Mouse (Mus musculus) MEL (cell line): ENCODE results near the gene Prpsap1. TPM values are rescaled to one million over a fixed set of nuclear protein-coding genes. Genes with fewer than 3 reads are reported as not detected.
A peak's percentile ranks its signal among the peaks of the same experiment; 100 is the strongest.

Source experiments
- DNase-seq: peaks from one replicate; pipeline ENCODE4 v3.0.0; 2011; ENCODE audit warnings: low read depth, low spot score
- H3K27ac ChIP-seq: 2 replicates; pipeline ENCODE4 v1.5.1; 2012; ENCODE audit warnings: low read depth, mild to moderate bottlenecking, control low read depth, low read length, moderate library complexity; ENCODE audit not compliant: control insufficient read depth
- H3K27me3 ChIP-seq, 2 experiments: fragments of 150-350 bp in 1 of 2; sonication (generic) in 1 of 2; 2 replicates each; pipeline ENCODE4 v1.6.1; 2012; ENCODE audit warnings: low read length in 2 of 2, mild to moderate bottlenecking in 2 of 2, improper control_type of control experiment in 1 of 2, moderate library complexity in 1 of 2; ENCODE audit not compliant: insufficient read depth in 2 of 2, control insufficient read depth in 1 of 2
- H3K36me3 ChIP-seq, 2 experiments: 2 replicates each; pipeline ENCODE4 v1.6.1; 2012 to 2014; ENCODE audit warnings: low read length in 2 of 2, improper control_type of control experiment in 1 of 2, inconsistent platforms in 1 of 2, mild to moderate bottlenecking in 1 of 2; ENCODE audit not compliant: insufficient read depth in 2 of 2, control insufficient read depth in 1 of 2
- H3K4me1 ChIP-seq, 2 experiments: fragments of 150-350 bp in 1 of 2; sonication (generic) in 1 of 2; 2 replicates each; pipeline ENCODE4 v1.6.1; 2012; ENCODE audit warnings: low read length in 2 of 2, improper control_type of control experiment in 1 of 2, mild to moderate bottlenecking in 1 of 2; ENCODE audit not compliant: insufficient read depth in 2 of 2, control insufficient read depth in 1 of 2
- H3K4me3 ChIP-seq, 2 experiments: fragments of 150-350 bp in 1 of 2; sonication (generic) in 1 of 2; 2 replicates each; pipeline ENCODE4 v1.5.1; 2012; ENCODE audit warnings: low read depth in 2 of 2, low read length in 2 of 2, mild to moderate bottlenecking in 2 of 2, moderate library complexity in 2 of 2, control low read depth in 1 of 2, improper control_type of control experiment in 1 of 2; ENCODE audit not compliant: control insufficient read depth in 1 of 2, insufficient read depth in 1 of 2
- H3K79me2 ChIP-seq: 2 replicates; pipeline ENCODE4 v1.6.1; 2012; ENCODE audit warnings: mild to moderate bottlenecking, low read length, moderate library complexity; ENCODE audit not compliant: control insufficient read depth, poor library complexity, insufficient read depth
- H3K9ac ChIP-seq: 2 replicates; pipeline ENCODE4 v1.6.1; 2012; ENCODE audit warnings: low read depth, mild to moderate bottlenecking, control low read depth, low read length, moderate library complexity; ENCODE audit not compliant: control insufficient read depth, poor library complexity, severe bottlenecking
- H3K9me3 ChIP-seq: fragments of 150-350 bp; sonication (generic); replicated peaks from 2 replicates; pipeline ENCODE4 v1.6.1; 2012; ENCODE audit warnings: mild to moderate bottlenecking, low read length, improper control_type of control experiment, moderate library complexity; ENCODE audit not compliant: insufficient read depth
- BHLHE40 ChIP-seq: IDR thresholded peaks from 2 replicates; pipeline ENCODE4 v1.6.1; 2012; ENCODE audit warnings: low read depth, mild to moderate bottlenecking, inconsistent platforms, low read length, improper control_type of control experiment, borderline replicate concordance
- CHD1 ChIP-seq: IDR thresholded peaks from 2 replicates; pipeline ENCODE4 v1.6.1; 2012; ENCODE audit warnings: low read depth, mild to moderate bottlenecking, inconsistent platforms, low read length, improper control_type of control experiment
- CHD2 ChIP-seq: IDR thresholded peaks from 2 replicates; pipeline ENCODE4 v1.6.1; 2011; ENCODE audit warnings: low read length, improper control_type of control experiment
- CTCF ChIP-seq, 3 experiments: IDR thresholded peaks in 2 of 3; conservative IDR thresholded peaks in 1 of 3; 2 replicates each; pipeline ENCODE4 v1.5.1; 2011 to 2012; ENCODE audit warnings: low read length in 3 of 3, low read depth in 2 of 3, mild to moderate bottlenecking in 2 of 3, improper control_type of control experiment in 1 of 3, inconsistent platforms in 1 of 3, mixed read lengths in 1 of 3, moderate library complexity in 1 of 3; ENCODE audit not compliant: control insufficient read depth in 1 of 3, insufficient read depth in 1 of 3, poor library complexity in 1 of 3, severe bottlenecking in 1 of 3
- ELF1 ChIP-seq: IDR thresholded peaks from 2 replicates; pipeline ENCODE4 v1.6.1; 2014; ENCODE audit warnings: low read depth, mild to moderate bottlenecking, inconsistent platforms, low read length, improper control_type of control experiment, moderate library complexity
- HCFC1 ChIP-seq: IDR thresholded peaks from 2 replicates; pipeline ENCODE4 v1.6.1; 2012; ENCODE audit warnings: low read depth, mild to moderate bottlenecking, inconsistent platforms, low read length, improper control_type of control experiment, moderate library complexity
- MAFK ChIP-seq: IDR thresholded peaks from 2 replicates; pipeline ENCODE4 v1.6.1; 2011; ENCODE audit warnings: low read depth, mild to moderate bottlenecking, low read length, improper control_type of control experiment, borderline replicate concordance
- MAX ChIP-seq: IDR thresholded peaks from 2 replicates; pipeline ENCODE4 v1.6.1; 2011; ENCODE audit warnings: low read length, improper control_type of control experiment
- MAZ ChIP-seq: IDR thresholded peaks from 2 replicates; pipeline ENCODE4 v1.6.1; 2012; ENCODE audit warnings: low read depth, mild to moderate bottlenecking, inconsistent platforms, low read length, improper control_type of control experiment
- MEF2A ChIP-seq: IDR thresholded peaks from 2 replicates; pipeline ENCODE4 v1.6.1; 2014; ENCODE audit warnings: low read depth, mild to moderate bottlenecking, inconsistent platforms, low read length, improper control_type of control experiment; ENCODE audit not compliant: poor library complexity, insufficient replicate concordance, severe bottlenecking; ENCODE audit errors: extremely low read depth
- MXI1 ChIP-seq: IDR thresholded peaks from 2 replicates; pipeline ENCODE4 v1.6.1; 2011; ENCODE audit warnings: mild to moderate bottlenecking, low read depth, low read length, improper control_type of control experiment
- MYB ChIP-seq: IDR thresholded peaks from 2 replicates; pipeline ENCODE4 v1.6.1; 2011; ENCODE audit warnings: mild to moderate bottlenecking, low read depth, low read length, improper control_type of control experiment
- MYC ChIP-seq: IDR thresholded peaks from 2 replicates; pipeline ENCODE4 v1.6.1; 2011; ENCODE audit warnings: low read depth, mild to moderate bottlenecking, low read length, improper control_type of control experiment, moderate library complexity
- NELFE ChIP-seq: IDR thresholded peaks from 2 replicates; pipeline ENCODE4 v1.6.1; 2011; ENCODE audit warnings: low read depth, low read length, improper control_type of control experiment
- POLR2AphosphoS2 ChIP-seq: IDR thresholded peaks from 2 replicates; pipeline ENCODE4 v1.6.1; 2011; ENCODE audit warnings: low read length, improper control_type of control experiment
- POLR2AphosphoS5 ChIP-seq: IDR thresholded peaks from 2 replicates; pipeline ENCODE4 v1.6.1; 2012; ENCODE audit warnings: low read depth, borderline replicate concordance, mild to moderate bottlenecking, inconsistent platforms, low read length, moderate library complexity, mixed read lengths
- RAD21 ChIP-seq: IDR thresholded peaks from 2 replicates; pipeline ENCODE4 v1.6.1; 2011; ENCODE audit warnings: mild to moderate bottlenecking, low read depth, low read length, improper control_type of control experiment
- SIN3A ChIP-seq: IDR thresholded peaks from 2 replicates; pipeline ENCODE4 v1.6.1; 2012; ENCODE audit warnings: low read length, improper control_type of control experiment, inconsistent platforms
- TAL1 ChIP-seq: IDR thresholded peaks from 2 replicates; pipeline ENCODE4 v1.6.1; 2012; ENCODE audit warnings: mild to moderate bottlenecking, inconsistent platforms, low read length, moderate library complexity, mixed read lengths
- USF2 ChIP-seq, 2 experiments: IDR thresholded peaks; 2 replicates each; pipeline ENCODE4 v1.6.1; 2011 to 2012; ENCODE audit warnings: improper control_type of control experiment in 2 of 2, low read length in 2 of 2, borderline replicate concordance in 1 of 2, inconsistent platforms in 1 of 2, low read depth in 1 of 2, mild to moderate bottlenecking in 1 of 2; ENCODE audit not compliant: insufficient read depth in 1 of 2
- ZC3H11A ChIP-seq: IDR thresholded peaks from 2 replicates; pipeline ENCODE4 v1.6.1; 2012; ENCODE audit warnings: low read depth, mild to moderate bottlenecking, inconsistent platforms, low read length, improper control_type of control experiment
- ZNF384 ChIP-seq: IDR thresholded peaks from 2 replicates; pipeline ENCODE4 v1.6.1; 2012; ENCODE audit warnings: low read depth, mild to moderate bottlenecking, inconsistent platforms, low read length, improper control_type of control experiment
- polyA plus RNA-seq, 2 experiments: library from polyadenylated mRNA; stranded (reverse) in 1 of 2; unstranded in 1 of 2; fragments of >175 nt in 1 of 2; fragments of >200 nt in 1 of 2; gene quantifications; 2 replicates each; pipeline versions ENCODE4 v1.2.1 to v1.2.4; 2012; ENCODE audit warnings: low replicate concordance in 2 of 2, low read depth in 1 of 2; ENCODE audit not compliant: insufficient read length in 2 of 2, insufficient read depth in 1 of 2, missing spikeins in 1 of 2
- total RNA-seq: library from RNA; depleted of rRNA; stranded (reverse); fragments of 300-350 nt; gene quantifications from 2 replicates; pipeline ENCODE4 v1.2.3, GENCODE M21; 2012

The Prpsap1 gene
- total and polyA plus RNA-seq, 3 experiments = 112 to 155 TPM; not detected in 1

- Histone ChIP-seq H3K4me1 (peaks cover 25 to 65% of the 10 kb centered on the region in 2 experiments), H3K27ac (no peak overlapping the region)
Measured at GRCm38 (mm10) chr11:116432127-116432526, 61.9 kb downstream of the Prpsap1 start.

GRCm38 (mm10) chr11:116431428-116432077 is 62.4 kb downstream of the Prpsap1 start:
- peak overlapping the region; percentile 39; the same call in 1 of the 2 replicates for H3K27ac ChIP-seq
- DNase-seq = no peak
- H3K9ac ChIP-seq = peak overlapping the region; percentile 53
- peak overlapping the region; percentile 34 to 61; a peak in 3 of 4 replicates for H3K4me3 ChIP-seq
- no peaks in the 10 kb centered on the region for H3K9me3 ChIP-seq
- no peaks in the 10 kb centered on the region for H3K27me3 ChIP-seq
- H3K36me3 ChIP-seq = peaks cover 0 to 48% of the 10 kb centered on the region in 2 experiments; a peak in 2 of 4 replicates
- no peak for TF ChIP-seq ZC3H11A
- TF ChIP-seq HCFC1 = no peak
- no peak for TF ChIP-seq ZNF384
- TF ChIP-seq MYB = no peak
- TF ChIP-seq SIN3A = no peak
- no peak for TF ChIP-seq ELF1
- no peak for TF ChIP-seq CHD2
- no peak for TF ChIP-seq RAD21
- peaks cover 24 to 59% of the 10 kb centered on the region in 2 experiments for H3K4me1 ChIP-seq
- peaks cover 10% of the 10 kb centered on the region for H3K79me2 ChIP-seq

More at GRCm38 (mm10) chr11:116432127-116432526, 61.9 kb downstream of the Prpsap1 start:
- DNase-seq = no peak
- Histone ChIP-seq H3K4me3 (no peak overlapping the region), H3K27me3 (no peaks in the 10 kb centered on the region), H3K79me2 (peaks cover 10% of the 10 kb centered on the region), H3K9me3 (no peaks in the 10 kb centered on the region), H3K9ac (no peak overlapping the region), H3K36me3 (peaks cover 0 to 54% of the 10 kb centered on the region in 2 experiments; a peak in 2 of 4 replicates)
- TF ChIP-seq USF2 (IDR thresholded peaks at IDR 0.05; ENCODE audit: borderline replicate concordance in 1 of 2, insufficient read depth in 1 of 2, low read depth in 1 of 2, low read length in 2 of 2) (0 out of 4 replicates have a peak, but pooled peaks of 1 of the 2 experiments have one; percentile 10), MAFK (no peak)

- H3K4me1 ChIP-seq = peaks cover 20 to 54% of the 10 kb centered on the region in 2 experiments
- no peaks in the 10 kb centered on the region for H3K27me3 ChIP-seq
- peak overlapping the region; percentile 66 for H3K27ac ChIP-seq
- H3K36me3 ChIP-seq = peaks cover 0 to 43% of the 10 kb centered on the region in 2 experiments; a peak in 2 of 4 replicates
- H3K79me2 ChIP-seq = peaks cover 10% of the 10 kb centered on the region
- H3K9ac ChIP-seq = peak overlapping the region; percentile 53
- H3K9me3 ChIP-seq = no peaks in the 10 kb centered on the region
- H3K4me3 ChIP-seq = peak overlapping the region; percentile 34 to 61
- peak; percentile 86 for DNase-seq
- TF ChIP-seq USF2 (IDR thresholded peaks at IDR 0.05; ENCODE audit: borderline replicate concordance in 1 of 2, insufficient read depth in 1 of 2, low read depth in 1 of 2, low read length in 2 of 2) (no peak), MEF2A (no peak), MAZ (no peak), TAL1 (0 out of 2 replicates have a peak, but pooled peaks have one; percentile 22), NELFE (no peak; the same call in 1 of the 2 replicates), BHLHE40 (no peak), ELF1 (no peak), POLR2AphosphoS2 (no peak), CTCF (IDR thresholded peaks at IDR 0.05 in 2 of 3, conservative IDR thresholded peaks at IDR 0.05 in 1 of 3; ENCODE audit: control insufficient read depth in 1 of 3, insufficient read depth in 1 of 3, low read depth in 2 of 3, low read length in 3 of 3, poor library complexity in 1 of 3, severe bottlenecking in 1 of 3) (no peak), MAFK (no peak), MAX (0 out of 2 replicates have a peak, but pooled peaks have one; percentile 27), MYC (no peak), CHD1 (no peak), MXI1 (peak; percentile 64), POLR2AphosphoS5 (no peak)
Measured at GRCm38 (mm10) chr11:116430723-116431427, 63.1 kb downstream of the Prpsap1 start.
